Mouse (Mus musculus): ENCODE results near the gene Myo19. TPM values are rescaled to one million over a fixed set of nuclear protein-coding genes. Genes with fewer than 3 reads are reported as not detected.

Myo19 gene
- polyA plus RNA-seq, 1 experiment: 1.2 TPM

- TF ChIP-seq TAL1 (IDR thresholded peaks at IDR 0.05; ENCODE audit: low read length): no peak
- TF ChIP-seq GATA1 (IDR thresholded peaks at IDR 0.05; ENCODE audit: low read length): no peak
Measured at GRCm38 (mm10) chr11:84919951-84920350, 40.0 kb downstream of the Myo19 start.

GRCm38 (mm10) chr11:84920981-84921380 lies 41.0 kb downstream of the Myo19 start:
- Histone ChIP-seq H3K27me3 (ENCODE audit: control insufficient read depth) (peaks cover 3% of the 10 kb centered on the region; the same call in 1 of the 2 replicates), H3K4me1 (ENCODE audit: control insufficient read depth) (peaks cover 27% of the 10 kb centered on the region), H3K36me3 (ENCODE audit: control insufficient read depth) (no peaks in the 10 kb centered on the region), H3K9me3 (ENCODE audit: control insufficient read depth, low read length) (no peaks in the 10 kb centered on the region), H3K4me3 (replicated peaks) (no peak overlapping the region)
- TF ChIP-seq GATA1 (IDR thresholded peaks at IDR 0.05; ENCODE audit: low read length): no peak
- TF ChIP-seq TAL1 (IDR thresholded peaks at IDR 0.05; ENCODE audit: low read length): no peak

More at GRCm38 (mm10) chr11:84919951-84920350, 40.0 kb downstream of the Myo19 start:
- peaks cover 3% of the 10 kb centered on the region; the same call in 1 of the 2 replicates for H3K27me3 ChIP-seq (ENCODE audit: control insufficient read depth)
- H3K9me3 ChIP-seq (ENCODE audit: control insufficient read depth, low read length): no peaks in the 10 kb centered on the region
- no peaks in the 10 kb centered on the region for H3K36me3 ChIP-seq (ENCODE audit: control insufficient read depth)
- no peak overlapping the region for H3K4me3 ChIP-seq (replicated peaks)
- peaks cover 36% of the 10 kb centered on the region for H3K4me1 ChIP-seq (ENCODE audit: control insufficient read depth)

GRCm38 (mm10) chr11:84932261-84932660 lies 52.3 kb downstream of the Myo19 start:
- Histone ChIP-seq H3K4me3 (replicated peaks) (no peak overlapping the region), H3K9me3 (ENCODE audit: control insufficient read depth, low read length) (no peaks in the 10 kb centered on the region), H3K27me3 (ENCODE audit: control insufficient read depth) (peaks cover 2% of the 10 kb centered on the region; the same call in 1 of the 2 replicates), H3K36me3 (ENCODE audit: control insufficient read depth) (no peaks in the 10 kb centered on the region), H3K4me1 (ENCODE audit: control insufficient read depth) (peaks cover 3% of the 10 kb centered on the region; the same call in 1 of the 2 replicates)
- TF ChIP-seq GATA1 (IDR thresholded peaks at IDR 0.05; ENCODE audit: low read length) (no peak), TAL1 (IDR thresholded peaks at IDR 0.05; ENCODE audit: low read length) (no peak)

- H3K27me3 ChIP-seq (ENCODE audit: control insufficient read depth): peaks cover 21% of the 10 kb centered on the region
- H3K4me3 ChIP-seq (replicated peaks): no peak overlapping the region
- peaks cover 3% of the 10 kb centered on the region; the same call in 1 of the 2 replicates for H3K4me1 ChIP-seq (ENCODE audit: control insufficient read depth)
- no peaks in the 10 kb centered on the region for H3K36me3 ChIP-seq (ENCODE audit: control insufficient read depth)
- TF ChIP-seq TAL1 (IDR thresholded peaks at IDR 0.05; ENCODE audit: low read length) (no peak), GATA1 (IDR thresholded peaks at IDR 0.05; ENCODE audit: low read length) (no peak)
- no peaks in the 10 kb centered on the region for H3K9me3 ChIP-seq (ENCODE audit: control insufficient read depth, low read length)
Measured at GRCm38 (mm10) chr11:84939508-84940053, 59.6 kb downstream of the Myo19 start.

- no peaks in the 10 kb centered on the region for H3K9me3 ChIP-seq (ENCODE audit: control insufficient read depth, low read length)
- peaks cover 26% of the 10 kb centered on the region for H3K27me3 ChIP-seq (ENCODE audit: control insufficient read depth)
- TF ChIP-seq GATA1 (IDR thresholded peaks at IDR 0.05; ENCODE audit: low read length): no peak
- no peak for TF ChIP-seq TAL1 (IDR thresholded peaks at IDR 0.05; ENCODE audit: low read length)
- H3K36me3 ChIP-seq (ENCODE audit: control insufficient read depth): no peaks in the 10 kb centered on the region
- no peak overlapping the region for H3K4me3 ChIP-seq (replicated peaks)
- H3K4me1 ChIP-seq (ENCODE audit: control insufficient read depth): peaks cover 3% of the 10 kb centered on the region; the same call in 1 of the 2 replicates
Measured at GRCm38 (mm10) chr11:84940140-84940539, 60.2 kb downstream of the Myo19 start.

GRCm38 (mm10) chr11:84943948-84944347 lies 64.0 kb downstream of the Myo19 start:
- Histone ChIP-seq H3K4me3 (replicated peaks) (no peak overlapping the region), H3K4me1 (ENCODE audit: control insufficient read depth) (no peaks in the 10 kb centered on the region), H3K27me3 (ENCODE audit: control insufficient read depth) (peaks cover 39% of the 10 kb centered on the region), H3K36me3 (ENCODE audit: control insufficient read depth) (no peaks in the 10 kb centered on the region), H3K9me3 (ENCODE audit: control insufficient read depth, low read length) (no peaks in the 10 kb centered on the region)
- no peak for TF ChIP-seq GATA1 (IDR thresholded peaks at IDR 0.05; ENCODE audit: low read length)

GRCm38 (mm10) chr11:84944639-84945435 lies 64.9 kb downstream of the Myo19 start:
- Histone ChIP-seq H3K9me3 (ENCODE audit: control insufficient read depth, low read length) (no peaks in the 10 kb centered on the region), H3K4me1 (ENCODE audit: control insufficient read depth) (no peaks in the 10 kb centered on the region), H3K36me3 (ENCODE audit: control insufficient read depth) (no peaks in the 10 kb centered on the region), H3K27me3 (ENCODE audit: control insufficient read depth) (peaks cover 39% of the 10 kb centered on the region), H3K4me3 (replicated peaks) (no peak overlapping the region)
- no peak for TF ChIP-seq GATA1 (IDR thresholded peaks at IDR 0.05; ENCODE audit: low read length)
- TF ChIP-seq TAL1 (IDR thresholded peaks at IDR 0.05; ENCODE audit: low read length): no peak

GRCm38 (mm10) chr11:84945841-84946240 lies 65.9 kb downstream of the Myo19 start:
- Histone ChIP-seq H3K27me3 (ENCODE audit: control insufficient read depth) (peaks cover 39% of the 10 kb centered on the region), H3K4me3 (replicated peaks) (no peak overlapping the region), H3K36me3 (ENCODE audit: control insufficient read depth) (no peaks in the 10 kb centered on the region), H3K4me1 (ENCODE audit: control insufficient read depth) (no peaks in the 10 kb centered on the region), H3K9me3 (ENCODE audit: control insufficient read depth, low read length) (no peaks in the 10 kb centered on the region)
- no peak for TF ChIP-seq GATA1 (IDR thresholded peaks at IDR 0.05; ENCODE audit: low read length)
- no peak for TF ChIP-seq TAL1 (IDR thresholded peaks at IDR 0.05; ENCODE audit: low read length)

GRCm38 (mm10) chr11:84947206-84947605 lies 67.3 kb downstream of the Myo19 start:
- H3K4me1 ChIP-seq (ENCODE audit: control insufficient read depth): no peaks in the 10 kb centered on the region
- H3K9me3 ChIP-seq (ENCODE audit: control insufficient read depth, low read length): no peaks in the 10 kb centered on the region
- peaks cover 39% of the 10 kb centered on the region for H3K27me3 ChIP-seq (ENCODE audit: control insufficient read depth)
- H3K4me3 ChIP-seq (replicated peaks): no peak overlapping the region
- TF ChIP-seq TAL1 (IDR thresholded peaks at IDR 0.05; ENCODE audit: low read length): no peak
- no peak for TF ChIP-seq GATA1 (IDR thresholded peaks at IDR 0.05; ENCODE audit: low read length)
- H3K36me3 ChIP-seq (ENCODE audit: control insufficient read depth): no peaks in the 10 kb centered on the region

All from erythroblast, embryonic 14.5 days (primary cell).